Mouse (Mus musculus) ovary, postnatal 10 days (tissue): Measurements from ENCODE around the gene Mast3.
A peak's percentile ranks its signal among the peaks of the same experiment; 100 is the strongest.

Experiments
- DNase-seq: peaks from one replicate; pipeline ENCODE4 v3.0.0; 2022; ENCODE audit warnings: low spot score

Gene Mast3

GRCm38 (mm10) chr8:70760350-70760749, 44.5 kb downstream of the Mast3 start:
- DNase-seq: no peak

GRCm38 (mm10) chr8:70758616-70759561, 46.0 kb downstream of the Mast3 start:
- no peak for DNase-seq

DNA sequence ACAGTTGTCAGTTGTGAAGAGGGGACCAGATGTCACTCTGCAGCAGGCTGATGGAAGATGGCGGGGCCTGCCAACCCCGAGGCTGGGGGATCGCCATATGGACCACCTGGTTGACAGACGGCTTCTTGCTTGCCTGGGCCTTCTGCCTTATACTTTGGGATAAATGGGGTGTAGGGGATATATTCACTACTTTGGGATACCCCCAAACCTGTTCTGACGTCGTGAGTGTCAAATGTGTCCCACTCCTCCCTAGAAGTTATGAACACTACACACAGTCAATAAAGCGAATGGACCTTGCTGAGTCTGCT, 46.6 kb downstream of the Mast3 start:
- no peak for DNase-seq

DNA sequence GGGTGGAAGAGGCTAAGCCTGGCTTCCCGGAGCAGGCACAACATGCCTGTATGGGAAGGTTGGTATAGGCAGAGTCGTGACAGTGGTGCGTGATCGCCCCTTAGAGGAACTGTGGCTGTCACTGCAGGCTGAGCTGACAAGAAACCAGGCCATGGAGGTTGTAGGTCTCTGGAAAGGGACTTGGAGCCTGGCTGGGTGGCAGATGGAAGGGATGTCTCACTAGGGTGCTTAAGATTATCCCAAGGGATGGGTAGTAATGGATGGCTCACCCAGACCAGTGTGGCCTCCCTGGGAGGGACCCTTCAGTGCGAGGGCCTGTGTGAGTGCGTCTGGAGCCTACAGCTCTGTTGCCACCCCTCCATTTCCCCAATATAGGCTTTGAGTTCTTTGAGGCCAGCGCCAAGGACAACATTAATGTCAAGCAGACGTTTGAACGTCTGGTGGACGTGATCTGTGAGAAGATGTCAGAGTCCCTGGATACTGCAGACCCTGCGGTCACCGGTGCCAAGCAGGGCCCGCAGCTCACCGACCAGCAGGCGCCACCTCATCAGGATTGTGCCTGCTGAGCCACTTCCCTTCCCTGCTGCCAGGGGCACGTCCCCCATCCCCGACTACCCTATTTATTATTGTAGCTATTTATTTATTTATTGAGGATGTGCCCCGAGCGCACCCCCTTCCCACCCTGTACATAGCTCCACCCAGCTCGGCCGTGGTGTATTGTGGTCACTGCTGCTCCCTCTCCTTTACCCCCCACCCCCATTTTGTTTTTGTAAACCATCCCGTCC, 47.1 kb downstream of the Mast3 start:
- no peak for DNase-seq

- DNase-seq: no peak
Measured at GRCm38 (mm10) chr8:70756476-70757040, 48.3 kb downstream of the Mast3 start.

DNA sequence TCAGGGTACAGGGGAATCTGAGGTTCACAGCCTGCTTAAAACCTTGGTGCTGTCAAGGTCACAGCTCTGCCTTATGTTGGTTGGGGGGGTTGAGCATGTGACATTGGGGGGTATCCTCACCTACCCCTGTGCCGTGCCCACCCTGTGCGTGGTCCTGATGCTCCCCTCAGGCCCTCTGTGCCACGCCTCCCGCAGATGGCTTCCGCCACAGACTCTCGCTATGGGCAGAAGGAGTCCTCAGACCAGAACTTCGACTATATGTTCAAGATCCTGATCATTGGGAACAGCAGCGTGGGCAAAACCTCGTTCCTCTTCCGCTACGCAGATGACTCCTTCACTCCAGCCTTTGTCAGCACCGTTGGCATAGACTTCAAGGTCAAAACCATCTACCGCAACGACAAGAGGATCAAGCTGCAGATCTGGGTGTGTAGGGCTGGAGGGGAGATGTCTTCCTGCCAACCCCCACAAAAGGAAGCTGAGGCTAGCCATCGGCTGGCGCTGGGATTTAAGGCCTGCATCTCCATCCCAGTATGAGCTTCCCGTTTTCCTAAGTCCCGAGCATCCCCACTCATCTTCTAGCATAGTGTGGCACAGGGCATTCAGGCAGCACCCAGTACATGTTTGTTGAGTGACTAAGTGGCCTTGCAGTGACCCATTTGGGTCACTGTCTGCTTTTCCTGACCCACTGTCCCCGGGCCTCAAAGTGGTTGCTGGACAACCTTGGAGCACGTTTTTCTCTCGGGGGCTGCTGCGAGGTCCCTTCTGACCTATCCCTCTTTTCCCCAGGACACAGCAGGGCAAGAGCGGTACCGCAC, 49.0 kb downstream of the Mast3 start:
- DNase-seq: no peak

DNA sequence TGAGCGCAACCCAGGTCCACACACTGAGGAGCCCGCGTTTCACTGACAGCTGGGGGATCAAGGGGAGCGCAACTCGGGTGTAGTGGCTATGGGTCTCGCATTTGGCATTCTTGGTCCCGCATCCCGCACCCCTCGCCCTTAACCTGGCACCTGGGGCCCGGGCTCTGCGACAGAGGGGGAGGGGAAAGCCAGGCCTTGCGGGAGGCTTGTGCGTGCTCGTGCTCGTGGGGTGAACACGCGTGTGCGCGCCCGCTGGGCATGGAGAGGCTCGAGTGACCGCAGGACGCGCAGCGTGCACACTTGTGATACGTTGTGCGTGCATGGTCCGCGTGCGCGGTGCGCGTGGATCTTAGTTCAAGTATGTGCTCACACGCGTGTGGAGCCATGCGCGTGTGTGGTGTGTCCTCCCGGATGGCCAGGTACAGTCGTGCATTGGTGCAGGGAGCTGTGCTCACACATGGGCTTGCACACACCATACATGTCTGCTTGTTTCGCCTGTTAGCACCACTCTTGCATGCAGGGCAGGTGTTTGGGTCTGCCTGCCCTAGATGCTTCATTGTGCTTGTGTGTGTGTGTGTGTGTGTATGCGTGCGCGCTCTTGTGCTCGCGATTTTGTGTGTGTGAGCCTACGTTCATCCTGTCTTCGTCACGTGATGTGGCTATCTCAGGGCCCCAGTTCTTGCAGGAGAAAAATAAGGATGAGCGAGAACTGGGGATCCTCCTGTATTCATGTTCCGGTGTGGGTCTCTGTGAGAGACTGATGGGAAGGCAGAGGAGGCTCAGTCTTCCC, 49.8 kb downstream of the Mast3 start:
- no peak for DNase-seq

DNA sequence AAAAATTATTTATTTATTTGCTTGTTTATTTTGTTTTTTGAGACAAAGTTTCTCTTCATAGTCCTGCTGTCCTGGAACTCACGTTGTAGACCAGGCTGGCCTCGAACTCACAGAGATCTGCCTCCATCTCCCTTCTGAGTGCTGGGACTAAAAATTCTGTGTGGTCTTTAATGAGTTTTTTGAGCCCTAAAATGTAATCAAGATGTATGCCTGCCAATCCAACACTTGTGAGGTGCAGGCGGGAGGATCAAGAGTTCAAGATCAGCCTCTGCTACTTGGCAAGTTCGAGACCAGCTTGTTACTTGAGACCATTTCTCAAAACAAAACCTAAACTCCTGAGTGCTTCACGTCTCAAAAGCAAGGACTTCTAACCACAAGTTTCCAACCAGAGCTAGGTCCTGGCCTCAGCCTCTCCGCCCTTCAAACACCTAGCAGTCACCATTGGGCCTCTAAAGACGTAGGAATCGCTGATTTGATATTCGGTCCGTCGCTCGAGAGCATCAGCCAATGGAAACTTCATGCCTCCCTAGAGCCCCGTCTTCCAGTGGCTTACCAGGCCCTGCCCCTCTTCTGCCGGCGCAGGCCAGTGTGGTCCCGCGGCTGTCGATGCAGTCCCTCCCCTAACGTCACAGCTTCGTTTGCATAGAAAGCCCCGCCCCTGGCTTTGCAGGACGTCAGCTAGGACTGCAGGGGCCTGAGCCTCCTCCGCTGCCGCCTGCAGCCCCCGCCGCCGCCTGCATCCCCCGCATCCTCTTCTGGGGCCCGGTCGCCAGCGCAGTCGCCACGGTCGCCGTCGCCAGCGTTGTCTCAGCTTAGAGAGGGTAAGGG, 50.6 kb downstream of the Mast3 start, which contains the start of gene Rab3a:
Rab3a (plus strand) TSS at position 637 of the 828 bp plus-strand sequence.
- DNase-seq: peak; percentile 79

- peak; percentile 70 for DNase-seq
Measured at GRCm38 (mm10) chr8:70753151-70753550, 51.7 kb downstream of the Mast3 start.

DNA sequence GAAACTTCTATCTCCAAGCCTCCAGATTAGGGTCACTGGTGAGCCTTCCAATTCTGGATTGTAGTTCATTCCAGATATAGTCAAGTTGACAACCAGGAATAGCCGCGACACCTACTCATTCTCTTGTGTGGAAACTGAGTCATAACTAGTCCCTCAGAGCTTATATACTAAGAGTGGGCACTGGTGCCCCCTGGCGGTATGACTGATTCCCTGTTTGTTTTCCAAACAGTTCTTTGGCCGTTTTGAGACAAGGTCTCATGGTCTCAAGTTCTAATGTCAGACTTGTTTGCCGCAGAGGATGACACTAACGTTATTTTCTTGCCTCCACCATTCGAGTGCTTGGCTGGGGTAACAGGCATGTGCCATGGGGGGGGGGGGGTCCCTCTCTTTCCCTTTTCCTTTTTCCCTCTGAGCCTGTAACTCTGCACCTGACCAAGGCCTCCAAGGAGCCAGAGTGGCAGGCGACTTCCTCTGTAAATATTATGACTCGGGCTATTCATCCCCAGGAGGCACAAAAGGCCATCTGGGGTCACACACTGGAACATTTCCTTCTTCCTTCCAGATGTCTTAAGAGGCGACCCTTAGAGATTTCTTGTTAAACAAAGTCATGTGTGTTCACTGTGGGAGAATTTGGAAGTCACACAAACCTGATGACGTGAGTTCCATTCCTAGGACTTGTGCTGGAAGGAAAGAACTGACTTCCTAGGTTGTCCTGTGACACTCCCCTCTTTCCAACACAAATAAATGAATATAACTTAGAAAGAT, 52.7 kb downstream of the Mast3 start:
- no peak for DNase-seq

GRCm38 (mm10) chr8:70750128-70750680, 54.6 kb downstream of the Mast3 start:
- DNase-seq: no peak

DNA sequence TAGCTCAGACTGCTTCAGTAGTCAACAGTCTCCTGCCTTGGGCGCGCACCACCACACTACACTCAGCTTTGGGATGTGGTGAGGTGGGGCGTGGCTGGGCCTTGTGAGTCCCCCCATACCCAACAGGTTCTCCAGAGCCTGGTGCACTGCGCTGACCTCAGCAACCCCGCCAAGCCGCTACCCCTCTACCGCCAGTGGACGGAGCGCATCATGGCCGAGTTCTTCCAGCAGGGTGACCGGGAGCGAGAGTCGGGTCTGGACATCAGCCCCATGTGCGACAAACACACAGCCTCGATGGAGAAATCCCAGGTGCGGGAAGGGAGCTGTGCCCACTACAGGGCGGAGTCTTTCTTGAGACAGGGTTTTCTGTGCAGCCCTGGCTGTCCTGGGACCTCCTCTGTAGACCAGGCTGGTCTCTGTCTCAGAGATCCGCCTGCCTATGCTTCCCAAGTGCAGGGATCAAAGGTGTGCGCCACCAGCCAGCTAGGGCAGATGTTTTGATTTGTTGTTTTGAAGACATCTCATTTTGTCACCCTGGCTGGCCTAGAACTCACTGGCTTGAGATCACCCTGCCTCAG, 55.7 kb downstream of the Mast3 start:
- no peak for DNase-seq

GRCm38 (mm10) chr8:70748246-70749096, 56.4 kb downstream of the Mast3 start:
- no peak for DNase-seq

GRCm38 (mm10) chr8:70747211-70747890, 57.5 kb downstream of the Mast3 start:
- DNase-seq: no peak

- DNase-seq: no peak
Measured at GRCm38 (mm10) chr8:70746676-70747075, 58.2 kb downstream of the Mast3 start.

DNA sequence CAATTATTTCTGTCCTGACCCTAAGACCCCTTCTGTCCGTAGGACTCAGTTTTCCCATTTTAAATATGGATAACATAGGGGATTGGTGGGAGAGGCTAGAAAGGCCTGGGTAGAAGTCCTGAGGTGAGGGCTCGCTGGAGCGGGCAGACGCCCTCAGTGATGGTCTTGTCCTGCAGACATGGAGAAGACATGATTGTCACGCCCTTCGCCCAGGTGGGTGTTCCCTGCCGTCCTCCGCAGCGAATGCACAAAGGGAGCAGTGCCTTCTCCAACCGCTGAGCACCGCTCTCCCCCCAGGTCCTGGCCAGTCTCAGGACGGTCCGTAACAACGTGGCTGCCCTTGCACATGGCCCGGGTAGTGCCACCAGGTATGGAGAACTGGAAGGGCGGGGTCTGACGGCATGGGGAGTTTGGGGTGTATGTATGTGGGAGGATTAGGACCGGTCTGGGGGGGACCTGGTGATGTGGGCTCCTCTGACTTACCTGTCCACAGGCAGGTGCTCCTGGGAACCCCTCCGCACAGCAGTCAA, 59.1 kb downstream of the Mast3 start:
- DNase-seq: no peak

GRCm38 (mm10) chr8:70744806-70745205, 60.0 kb downstream of the Mast3 start:
- DNase-seq: no peak
